Mouse (Mus musculus) frontal cortex, adult 2 months (tissue): ENCODE measurements around the gene Pan2. TPM values are rescaled to one million over a fixed set of nuclear protein-coding genes. Genes with fewer than 3 reads are reported as not detected.
A peak's percentile ranks its signal among the peaks of the same experiment; 100 is the strongest.
"Not testable (repeated sequence)": the region's sequence is repeated elsewhere in the genome, so short reads cannot be mapped to it uniquely, and the experiment has no call there.

Experiments
- DNase-seq, 2 experiments: peaks; one replicate each; pipeline ENCODE4 v3.0.0; 2022; ENCODE audit warnings: low spot score in 1 of 2; ENCODE audit errors: extremely low spot score in 1 of 2
- polyA plus RNA-seq: library from polyadenylated mRNA; depleted of rRNA; stranded (reverse); fragments of >200 nt; gene quantifications from 2 replicates; pipeline ENCODE4 v1.2.3, GENCODE M21; 2012

Gene Pan2
- polyA plus RNA-seq, 1 experiment = 26.8 TPM

GRCm38 (mm10) chr10:128332358-128333249 is 29.5 kb downstream of the Pan2 start:
- not testable (repeated sequence) for DNase-seq

DNA sequence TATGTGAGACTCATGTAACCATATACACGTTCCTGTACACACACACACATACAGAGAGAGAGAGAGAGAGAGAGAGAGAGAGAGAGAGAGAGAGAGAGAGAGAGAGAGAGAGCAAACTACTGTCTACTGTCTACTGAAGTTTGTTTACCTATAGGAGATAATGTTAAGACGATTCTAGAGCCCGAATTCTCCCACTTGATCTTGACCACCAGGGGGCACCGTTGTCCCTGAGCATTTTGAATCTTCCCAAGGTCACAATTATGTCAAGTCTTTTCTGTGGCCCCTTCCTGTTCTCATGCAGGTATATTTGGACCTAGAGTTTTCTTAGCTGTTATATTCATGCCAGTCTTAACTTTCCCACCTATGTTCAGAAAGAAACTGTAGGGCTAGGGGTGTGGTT is 32.4 kb downstream of the Pan2 start:
- DNase-seq = peak in 1 of 2 experiments; percentile 84

DNA sequence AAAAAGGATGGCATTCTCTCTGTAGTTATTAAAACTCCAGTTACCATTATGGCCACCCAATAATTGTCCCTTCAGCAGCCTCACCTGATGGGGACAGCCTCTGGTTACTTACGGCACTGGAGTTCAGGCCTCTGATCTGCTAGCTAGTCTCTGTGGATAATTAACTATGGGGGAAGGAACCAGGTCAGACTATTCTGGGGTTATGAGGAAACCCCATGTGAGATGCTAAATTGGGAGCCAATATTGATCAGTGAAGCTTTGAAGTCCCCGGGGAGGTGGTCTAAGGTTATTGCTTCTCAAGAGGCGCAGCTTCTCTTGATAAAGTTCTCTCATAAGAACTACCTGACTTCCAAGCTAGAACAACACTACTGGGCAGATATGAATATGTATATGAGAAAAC is 33.1 kb downstream of the Pan2 start:
- no peak for DNase-seq

DNA sequence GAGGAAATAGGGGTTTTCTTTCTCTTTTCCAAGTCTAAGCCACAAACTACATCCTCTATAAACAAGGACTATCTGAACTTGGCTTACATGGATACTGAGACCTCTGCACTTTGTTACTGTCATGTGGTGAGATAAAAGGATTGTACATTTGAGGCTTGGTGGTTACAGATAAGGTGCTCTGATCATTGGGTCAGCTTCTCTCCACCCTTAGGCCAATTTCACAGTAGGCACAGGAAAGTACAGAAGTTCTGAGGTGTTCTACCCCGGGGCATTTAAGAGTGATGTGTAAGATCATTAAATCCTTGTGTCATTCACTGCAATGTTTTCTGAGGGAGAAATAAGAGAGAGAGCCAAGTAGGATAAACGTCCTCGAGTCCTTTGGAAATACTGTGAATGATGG is 33.5 kb downstream of the Pan2 start:
- no peak for DNase-seq

DNA sequence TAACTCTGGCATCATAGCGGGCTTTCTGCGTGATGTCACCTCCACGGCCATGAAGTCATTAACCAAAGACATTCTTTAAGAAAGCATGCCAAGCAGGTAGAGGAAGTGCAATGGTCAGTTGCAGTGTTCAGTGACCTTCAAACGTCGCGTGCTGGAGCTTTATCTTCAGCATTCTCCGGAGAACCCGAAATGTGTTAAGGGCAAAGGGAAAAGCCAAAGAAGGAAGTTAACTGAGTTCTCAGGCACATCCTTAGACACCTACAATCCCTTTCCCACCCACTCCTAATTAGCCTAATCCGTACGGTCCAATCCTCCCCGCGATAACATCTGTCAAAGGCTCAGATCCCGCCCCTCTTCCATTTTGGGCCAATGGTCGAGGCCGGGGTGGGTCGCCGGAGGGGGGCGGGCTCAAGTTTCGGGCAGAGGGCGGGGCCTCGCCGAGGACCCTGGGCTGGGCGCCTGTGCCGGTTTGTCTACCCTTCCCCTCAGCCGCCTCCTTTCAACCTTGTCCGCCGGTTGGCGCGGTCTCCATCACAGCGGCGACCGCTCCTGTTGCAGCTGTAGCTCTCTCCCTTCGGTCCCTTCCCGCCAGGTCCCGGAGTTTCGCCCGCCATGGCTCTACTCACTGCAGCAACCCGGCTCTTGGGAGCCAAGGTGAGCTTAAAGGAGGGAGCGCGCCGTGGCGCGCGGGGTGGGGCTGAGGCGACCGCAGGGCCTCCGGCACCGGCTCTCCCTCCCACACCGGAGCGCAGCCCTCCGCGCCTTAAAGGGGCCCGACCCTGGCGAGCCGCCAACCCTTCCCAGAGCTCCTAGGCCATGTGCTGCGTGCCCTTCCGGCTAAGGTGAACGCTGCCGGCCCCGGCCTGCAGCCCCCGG is 34.4 kb downstream of the Pan2 start, which contains the start of gene Cs:
Gene Cs (plus strand): TSS at position 429 of the 876 bp plus-strand sequence.
- peak; percentile 92 to 98 for DNase-seq

DNA sequence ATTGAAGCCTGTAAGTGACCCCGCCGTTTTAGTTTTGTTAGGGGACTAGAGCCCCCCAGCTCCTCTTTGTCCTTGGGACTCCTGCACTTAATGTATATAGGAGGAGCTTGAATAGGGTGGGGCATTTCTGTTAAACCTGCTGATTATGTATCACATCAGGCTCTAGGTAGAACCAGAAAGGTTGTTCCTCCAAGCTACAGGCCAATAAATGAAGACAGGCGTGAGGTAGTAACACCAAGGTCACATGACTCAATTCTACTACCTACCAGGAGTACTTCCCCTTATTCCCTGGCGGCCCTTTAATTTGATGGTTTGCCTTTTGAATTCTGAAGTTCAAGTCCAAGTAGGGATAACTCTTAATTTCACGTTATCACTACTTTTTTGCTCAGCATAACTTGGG is 35.3 kb downstream of the Pan2 start:
- DNase-seq = no peak

DNA sequence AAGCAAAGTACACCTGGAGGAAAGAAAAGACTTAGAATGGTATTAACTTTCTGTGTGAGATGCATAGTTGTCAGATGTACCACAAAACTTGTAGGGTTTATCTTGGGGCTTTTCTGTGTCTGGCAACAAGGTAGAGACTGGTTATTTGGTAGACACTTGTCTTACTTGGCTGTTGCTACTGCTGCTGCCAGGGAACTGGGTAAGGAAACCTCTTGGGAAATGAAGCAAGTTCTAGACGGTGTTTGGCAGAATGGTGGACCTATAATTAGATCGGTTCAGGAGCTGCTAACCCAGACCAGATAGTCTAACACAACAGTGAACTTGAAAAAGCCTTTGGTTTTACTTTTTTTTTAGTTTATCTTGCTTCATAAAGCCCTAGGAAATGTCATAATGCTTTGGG is 35.8 kb downstream of the Pan2 start:
- no peak for DNase-seq

DNA sequence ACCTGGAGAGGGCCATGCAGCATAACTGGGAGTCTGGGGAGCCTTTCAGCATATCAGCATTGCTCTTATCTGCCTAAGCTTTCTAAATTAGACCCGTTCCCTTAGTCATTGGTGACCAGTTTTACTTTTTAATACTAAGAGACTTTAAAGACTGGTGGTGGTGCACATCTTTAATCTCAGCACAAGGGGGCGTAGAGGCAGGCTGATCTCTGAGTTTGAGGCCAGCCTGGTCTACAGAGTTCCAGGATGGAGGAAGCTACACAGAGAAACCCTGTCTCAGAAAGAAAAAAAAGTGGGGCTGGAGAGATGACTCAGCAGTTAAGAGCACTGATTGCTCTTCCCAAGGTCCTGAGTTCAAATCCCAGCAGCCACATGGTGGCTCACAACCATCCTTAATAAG is 37.1 kb downstream of the Pan2 start:
- no peak for DNase-seq

- DNase-seq = peak in 1 of 2 experiments; percentile 41
Measured at GRCm38 (mm10) chr10:128343436-128343835, 40.3 kb downstream of the Pan2 start.

DNA sequence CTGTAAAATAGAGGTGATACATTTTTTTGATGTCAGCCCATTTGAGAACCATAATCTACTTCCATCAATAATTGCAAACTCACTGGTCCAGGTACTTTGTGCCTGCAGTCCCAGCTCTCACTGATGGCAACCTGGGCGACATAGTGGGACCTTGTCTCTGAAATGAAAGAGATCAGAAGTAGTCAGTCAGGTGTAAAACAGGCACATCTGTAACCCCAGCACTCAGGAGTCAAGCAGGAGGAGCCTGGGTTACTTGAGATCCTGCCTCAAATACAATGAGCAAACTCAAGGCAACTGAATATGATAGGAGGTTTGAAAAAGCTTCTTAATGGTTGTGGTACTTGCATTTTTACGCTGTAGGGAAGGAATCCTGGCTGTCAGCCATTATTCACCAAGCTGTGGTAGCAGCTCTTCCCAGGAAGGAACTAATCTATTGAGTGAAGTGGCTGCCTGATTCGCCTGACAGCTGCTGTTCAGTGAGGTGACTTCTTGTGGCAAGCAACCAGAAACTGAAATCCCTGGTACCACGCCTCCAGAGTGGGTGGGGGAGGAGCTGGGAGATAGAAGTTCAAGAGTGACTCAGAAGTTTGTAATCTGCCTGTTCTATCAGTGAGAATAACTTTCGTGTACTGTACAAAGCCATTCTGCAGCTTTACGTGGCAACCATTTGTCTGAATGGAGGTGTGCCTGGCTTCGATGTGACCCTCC is 41.6 kb downstream of the Pan2 start:
- peak; percentile 49 to 84 for DNase-seq

GRCm38 (mm10) chr10:128347541-128347940 is 44.4 kb downstream of the Pan2 start:
- DNase-seq = no peak

DNA sequence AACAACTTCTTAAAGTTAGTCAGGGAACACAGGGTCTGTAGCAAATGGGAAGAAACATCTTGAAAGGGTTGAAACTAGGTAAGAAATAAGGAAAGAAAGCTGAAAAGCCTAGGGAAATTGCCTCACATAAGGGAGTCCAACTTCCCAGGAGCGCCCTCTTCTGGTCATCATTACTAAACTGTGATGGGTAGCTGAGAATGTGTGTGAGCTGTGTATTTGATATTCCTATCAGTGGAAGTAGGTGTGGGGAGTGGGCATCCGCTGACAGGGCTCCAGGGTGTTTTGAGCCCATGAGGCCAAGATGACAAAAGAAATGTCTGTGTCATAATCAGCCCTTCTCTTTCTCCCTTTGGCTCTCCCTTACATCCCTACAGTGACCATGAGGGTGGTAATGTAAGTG is 55.7 kb downstream of the Pan2 start:
- peak in 1 of 2 experiments; percentile 81 for DNase-seq

- no peak for DNase-seq
Measured at GRCm38 (mm10) chr10:128359226-128359625, 56.1 kb downstream of the Pan2 start.

- DNase-seq = no peak
Measured at GRCm38 (mm10) chr10:128361836-128362235, 58.7 kb downstream of the Pan2 start.

GRCm38 (mm10) chr10:128362568-128362967 is 59.4 kb downstream of the Pan2 start:
- DNase-seq = peak in 1 of 2 experiments; percentile 71

DNA sequence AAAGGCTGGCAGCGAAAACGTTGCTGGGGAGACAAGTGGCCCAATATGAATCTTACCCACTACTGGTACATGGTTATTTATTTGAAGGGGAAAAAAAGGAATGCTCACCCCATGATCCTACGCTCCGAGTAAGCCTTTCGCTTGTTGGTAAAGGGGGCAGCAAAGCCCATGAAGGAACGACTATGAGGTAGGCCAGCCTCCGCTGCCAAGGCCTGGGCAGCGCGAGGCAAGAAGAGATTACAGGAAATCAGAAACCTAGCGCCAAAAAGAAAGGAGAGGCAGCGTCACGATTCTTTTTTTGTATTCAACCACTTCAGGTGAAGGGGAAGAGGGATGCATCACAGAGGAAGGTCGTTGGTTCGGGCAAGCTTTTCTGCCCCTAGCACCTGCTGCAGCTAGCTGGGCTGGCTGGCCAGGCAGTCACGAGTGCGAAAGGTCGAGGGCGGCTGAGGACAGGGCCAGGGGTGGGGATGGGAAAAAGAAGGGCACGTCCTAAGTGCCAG is 64.8 kb downstream of the Pan2 start:
- DNase-seq = no peak

GRCm38 (mm10) chr10:128368402-128369217 is 65.5 kb downstream of the Pan2 start, which contains the start of gene Coq10a:
Gene Coq10a, minus strand, starts transcription at chr10:128368997.
- peak; percentile 95 for DNase-seq

DNA sequence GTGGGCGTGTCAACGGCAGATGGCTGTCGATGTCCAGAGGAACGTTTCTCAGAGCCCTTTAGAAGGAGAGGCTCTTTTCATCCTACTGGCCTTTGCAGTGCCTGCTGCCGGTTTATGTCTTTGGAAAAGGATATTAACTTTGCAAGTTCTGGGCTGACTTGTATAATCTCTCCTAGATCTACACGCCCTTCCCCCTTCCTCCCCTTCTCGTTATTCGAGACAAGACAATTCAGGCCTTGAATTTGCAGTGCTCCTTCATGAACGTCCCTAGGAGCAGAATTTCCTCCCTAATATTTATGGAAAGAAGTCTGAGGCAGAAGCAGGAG is 66.0 kb downstream of the Pan2 start:
- DNase-seq = no peak

DNA sequence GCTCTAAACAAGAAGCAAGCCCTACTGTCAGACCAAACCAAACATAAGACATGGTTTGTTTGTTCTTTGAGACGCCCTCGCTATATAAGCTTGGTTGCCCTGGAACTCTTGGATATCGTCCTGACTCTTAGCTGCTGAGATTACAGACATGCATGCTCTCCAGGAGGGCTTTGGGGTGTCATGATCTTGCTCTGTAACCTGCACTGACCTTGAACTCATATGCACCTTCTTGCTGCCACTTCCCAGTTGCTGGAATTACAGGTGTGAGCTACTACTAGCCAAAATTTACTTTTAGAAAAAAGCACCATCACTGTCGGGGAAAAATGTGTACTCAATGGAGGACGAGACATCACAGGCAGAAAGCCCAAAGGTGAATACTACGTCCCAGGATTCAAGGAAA is 66.5 kb downstream of the Pan2 start:
- no peak for DNase-seq

DNA sequence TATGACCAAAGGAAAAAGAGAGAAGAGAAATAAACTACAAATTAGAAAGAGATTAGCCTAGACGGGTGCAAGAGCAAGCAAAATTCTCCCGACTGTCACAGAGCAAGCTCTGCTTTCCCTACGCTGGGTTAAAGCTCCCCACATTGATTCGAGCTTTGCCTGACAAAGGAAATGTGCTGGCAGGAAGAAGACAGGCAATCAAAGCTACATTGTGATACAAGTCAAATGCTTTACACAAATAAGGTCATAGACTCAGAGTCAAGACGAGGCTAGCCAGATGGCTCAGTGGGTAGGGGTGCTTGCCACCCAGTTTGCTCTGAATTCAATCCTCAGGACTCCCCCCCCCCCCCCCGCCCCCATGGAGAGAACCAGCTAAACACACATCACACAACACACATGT is 66.9 kb downstream of the Pan2 start:
- DNase-seq = no peak
